In the genomic region with DNA sequence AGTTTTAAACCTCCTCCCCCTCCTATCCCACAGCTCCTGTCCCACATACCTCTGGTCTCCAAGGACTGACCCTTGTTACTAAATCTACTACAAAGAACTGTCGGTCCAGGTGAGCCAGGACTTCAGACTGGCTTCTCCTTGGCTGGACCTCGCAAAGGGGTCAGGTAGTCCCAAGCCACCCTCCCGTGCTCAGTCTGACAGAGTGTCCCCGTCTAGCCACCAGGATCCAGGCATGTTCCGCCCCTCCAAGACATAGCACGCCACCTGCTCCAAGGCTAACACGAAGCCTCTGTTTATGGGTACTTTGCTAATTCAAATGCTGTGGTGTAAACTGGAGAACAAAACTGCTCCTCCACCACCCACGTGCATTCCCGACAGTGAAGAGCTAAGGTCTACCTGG, we compare ENCODE assay signal across 22 mouse cellular contexts. TPM values are rescaled to one million over a fixed set of nuclear protein-coding genes. Genes with fewer than 3 reads are reported as not detected.
A peak's percentile ranks its signal among the peaks of the same experiment; 100 is the strongest.
DNase-seq lines count a peak whose midpoint lies in the region; ATAC-seq and TF ChIP-seq lines count a peak whose summit lies in the region.
"Had no signal": no experiment of that assay in that cellular context is flagged by ENCODE, and none has a peak within 500 bp of the region (broad histone marks: within the 10 kb centered on the region; RNA-seq: fewer than 3 reads in every experiment).

No protein-coding gene starts in this region.

- peaks cover 13% of the 10 kb centered on the region for H3K36me3 ChIP-seq in heart, embryonic 13.5 days
- H3K36me3 ChIP-seq in heart, embryonic 11.5 days (ENCODE audit: control insufficient read depth, insufficient read depth, low read length): 0 out of 2 replicates have a peak, but pooled peaks cover 3% of the 10 kb centered on the region
- 0 out of 2 replicates have a peak, but pooled peaks cover 2% of the 10 kb centered on the region for H3K36me3 ChIP-seq in liver, postnatal 0 days (replicated peaks; ENCODE audit: insufficient read depth, low read length)
- H3K36me3 ChIP-seq in liver, embryonic 11.5 days (ENCODE audit: control insufficient read depth, insufficient read depth, low read length): peaks cover 2% of the 10 kb centered on the region; the same call in 1 of the 2 replicates
- no peaks in the 10 kb centered on the region for H3K36me3 ChIP-seq in stomach, embryonic 15.5 days
- no peaks in the 10 kb centered on the region for H3K36me3 ChIP-seq in midbrain, embryonic 16.5 days (ENCODE audit: control insufficient read depth, insufficient read depth, low read length)
- H3K36me3 ChIP-seq: forebrain, embryonic 15.5 days; G1E; hindbrain, embryonic 15.5 days had no signal

- H3K4me3 ChIP-seq in heart, embryonic 13.5 days: no peak overlapping the region
- H3K4me3 ChIP-seq in heart, embryonic 11.5 days (ENCODE audit: low read depth, low read length): no peak overlapping the region
- H3K4me3 ChIP-seq in liver, postnatal 0 days (ENCODE audit: low read depth, low read length): no peak overlapping the region
- no peak overlapping the region for H3K4me3 ChIP-seq in liver, embryonic 11.5 days (ENCODE audit: low read depth, low read length)
- H3K4me3 ChIP-seq in stomach, embryonic 15.5 days (replicated peaks): no peak overlapping the region
- H3K4me3 ChIP-seq in midbrain, embryonic 16.5 days (ENCODE audit: low read depth, low read length): no peak overlapping the region
- H3K4me3 ChIP-seq: embryonic facial prominence, embryonic 15.5 days; erythroblast, embryonic 14.5 days; forebrain, embryonic 10.5 days; forebrain, embryonic 15.5 days; heart, adult 2 months; hindbrain, embryonic 15.5 days had no signal

- peak overlapping the region; percentile 44; the same call in 1 of the 2 replicates for H3K9ac ChIP-seq in heart, embryonic 13.5 days
- no peak overlapping the region for H3K9ac ChIP-seq in heart, embryonic 11.5 days (ENCODE audit: low read depth, low read length)
- H3K9ac ChIP-seq in liver, postnatal 0 days (replicated peaks): 0 out of 2 replicates have a peak overlapping the region, but pooled peaks have one; percentile 21
- no peak overlapping the region for H3K9ac ChIP-seq in liver, embryonic 11.5 days (ENCODE audit: low read depth, low read length)
- H3K9ac ChIP-seq in stomach, embryonic 15.5 days: no peak overlapping the region
- no peak overlapping the region for H3K9ac ChIP-seq in midbrain, embryonic 16.5 days (ENCODE audit: low read depth, low read length)
- H3K9ac ChIP-seq: embryonic facial prominence, embryonic 15.5 days; forebrain, embryonic 15.5 days; hindbrain, embryonic 15.5 days had no signal

- no peaks in the 10 kb centered on the region for H3K9me3 ChIP-seq in heart, embryonic 13.5 days
- no peaks in the 10 kb centered on the region for H3K9me3 ChIP-seq in heart, embryonic 11.5 days (replicated peaks; ENCODE audit: control insufficient read depth, low read length)
- H3K9me3 ChIP-seq in liver, postnatal 0 days (ENCODE audit: low read length): no peaks in the 10 kb centered on the region
- no peaks in the 10 kb centered on the region for H3K9me3 ChIP-seq in liver, embryonic 11.5 days (ENCODE audit: control insufficient read depth, low read length)
- no peaks in the 10 kb centered on the region for H3K9me3 ChIP-seq in stomach, embryonic 15.5 days
- H3K9me3 ChIP-seq in midbrain, embryonic 16.5 days (replicated peaks; ENCODE audit: control insufficient read depth, low read length, poor library complexity, severe bottlenecking): no peaks in the 10 kb centered on the region
- H3K9me3 ChIP-seq: embryonic facial prominence, embryonic 15.5 days; forebrain, embryonic 10.5 days; forebrain, embryonic 15.5 days; G1E; hindbrain, embryonic 15.5 days had no signal

- no peak for TF ChIP-seq EP300 in liver, postnatal 0 days (IDR thresholded peaks at IDR 0.05; ENCODE audit: low read depth)

- WGBS in heart, embryonic 13.5 days: 64% methylated on average over 9 of the region's 9 CpGs
- 75% methylated on average over 9 of the region's 9 CpGs for WGBS in heart, embryonic 11.5 days (ENCODE audit: insufficient replicate concordance)
- 67% methylated on average over 9 of the region's 9 CpGs for WGBS in liver, postnatal 0 days (ENCODE audit: insufficient replicate concordance)
- WGBS in liver, embryonic 11.5 days: 80% methylated on average over 9 of the region's 9 CpGs
- 79% methylated on average over 9 of the region's 9 CpGs for WGBS in stomach, embryonic 15.5 days
- 89% methylated on average over 9 of the region's 9 CpGs for WGBS in midbrain, embryonic 16.5 days

- no peak for DNase-seq in liver, postnatal 0 days
- DNase-seq in liver, embryonic 11.5 days (ENCODE audit: low spot score): no peak
- DNase-seq: adrenal gland, postnatal 10 days; cerebellum, adult 11 months; cerebellum, adult 8-10 months; cerebellum, postnatal 14 days; embryo, embryonic 11 days; gastrocnemius, postnatal 36 days; heart, adult 2 months; heart, postnatal 10 days; kidney, adult 11 months had no signal

- peak overlapping the region; percentile 43; the same call in 1 of the 2 replicates for H3K27ac ChIP-seq in heart, embryonic 13.5 days (replicated peaks)
- no peak overlapping the region for H3K27ac ChIP-seq in heart, embryonic 11.5 days (ENCODE audit: low read depth, low read length)
- H3K27ac ChIP-seq in liver, postnatal 0 days (ENCODE audit: low read depth): peak overlapping the region; percentile 66
- H3K27ac ChIP-seq in liver, embryonic 11.5 days (ENCODE audit: low read depth, low read length): no peak overlapping the region
- H3K27ac ChIP-seq in stomach, embryonic 15.5 days: no peak overlapping the region
- no peak overlapping the region for H3K27ac ChIP-seq in midbrain, embryonic 16.5 days (ENCODE audit: low read length)
- H3K27ac ChIP-seq: embryonic facial prominence, embryonic 15.5 days; forebrain, embryonic 10.5 days; forebrain, embryonic 15.5 days; heart, adult 2 months; hindbrain, embryonic 15.5 days had no signal

- H3K4me1 ChIP-seq in heart, embryonic 13.5 days: peaks cover 76% of the 10 kb centered on the region
- peaks cover 39% of the 10 kb centered on the region for H3K4me1 ChIP-seq in heart, embryonic 11.5 days (ENCODE audit: control insufficient read depth, insufficient read depth, low read length)
- peaks cover 25% of the 10 kb centered on the region for H3K4me1 ChIP-seq in liver, postnatal 0 days (ENCODE audit: insufficient read depth)
- peaks cover 4% of the 10 kb centered on the region; the same call in 1 of the 2 replicates for H3K4me1 ChIP-seq in liver, embryonic 11.5 days (replicated peaks; ENCODE audit: control insufficient read depth, insufficient read depth, low read length)
- peaks cover 36% of the 10 kb centered on the region for H3K4me1 ChIP-seq in stomach, embryonic 15.5 days
- H3K4me1 ChIP-seq in midbrain, embryonic 16.5 days (ENCODE audit: control insufficient read depth, insufficient read depth, low read length): peaks cover 10% of the 10 kb centered on the region; the same call in 1 of the 2 replicates

- no peaks in the 10 kb centered on the region for H3K27me3 ChIP-seq in heart, embryonic 13.5 days (replicated peaks)
- no peaks in the 10 kb centered on the region for H3K27me3 ChIP-seq in heart, embryonic 11.5 days (ENCODE audit: control insufficient read depth, insufficient read depth, low read length)
- no peaks in the 10 kb centered on the region for H3K27me3 ChIP-seq in liver, postnatal 0 days (ENCODE audit: insufficient read depth, low read length)
- H3K27me3 ChIP-seq in liver, embryonic 11.5 days (replicated peaks; ENCODE audit: control insufficient read depth, insufficient read depth, low read length): peaks cover 7% of the 10 kb centered on the region
- H3K27me3 ChIP-seq in stomach, embryonic 15.5 days (replicated peaks): no peaks in the 10 kb centered on the region
- no peaks in the 10 kb centered on the region for H3K27me3 ChIP-seq in midbrain, embryonic 16.5 days (ENCODE audit: control insufficient read depth, insufficient read depth, low read depth, low read length)
- H3K27me3 ChIP-seq: embryonic facial prominence, embryonic 15.5 days; forebrain, embryonic 15.5 days; hindbrain, embryonic 15.5 days had no signal

- no peak for TF ChIP-seq CTCF in liver, postnatal 0 days (IDR thresholded peaks at IDR 0.05; ENCODE audit: low read depth)

- peak overlapping the region; percentile 14; the same call in 1 of the 2 replicates for H3K4me2 ChIP-seq in heart, embryonic 13.5 days
- H3K4me2 ChIP-seq in heart, embryonic 11.5 days: no peak overlapping the region
- H3K4me2 ChIP-seq in liver, postnatal 0 days (ENCODE audit: low read depth, low read length): peak overlapping the region; percentile 54; the same call in 1 of the 2 replicates
- no peak overlapping the region for H3K4me2 ChIP-seq in liver, embryonic 11.5 days
- H3K4me2 ChIP-seq in stomach, embryonic 15.5 days: peak overlapping the region; percentile 8; the same call in 1 of the 2 replicates
- no peak overlapping the region for H3K4me2 ChIP-seq in midbrain, embryonic 16.5 days (ENCODE audit: low read length)
- H3K4me2 ChIP-seq: embryonic facial prominence, embryonic 15.5 days; forebrain, embryonic 15.5 days; hindbrain, embryonic 15.5 days had no signal

- ATAC-seq in heart, embryonic 13.5 days (ENCODE audit: extremely low read depth, insufficient number of reproducible peaks, low FRiP score, low TSS enrichment): no peak
- no peak for ATAC-seq in heart, embryonic 11.5 days (replicated peaks; ENCODE audit: insufficient number of reproducible peaks, low FRiP score, low TSS enrichment)
- ATAC-seq in liver, postnatal 0 days: no peak
- ATAC-seq in liver, embryonic 11.5 days (replicated peaks; ENCODE audit: low FRiP score): no peak
- 0 out of 2 replicates have a peak, but pooled peaks have one; percentile 30 for ATAC-seq in megakaryocyte-erythroid progenitor cell, adult 5-6 weeks (replicated peaks; ENCODE audit: low FRiP score, low TSS enrichment, poor library complexity, severe bottlenecking)
- ATAC-seq in stomach, embryonic 15.5 days (ENCODE audit: insufficient read depth, low FRiP score, low read depth): no peak
- ATAC-seq in midbrain, embryonic 16.5 days: no peak
- ATAC-seq: forebrain, embryonic 15.5 days had no signal

RNA-seq across cellular contexts. Expression of gene Fndc3b, which starts 6.5 kb away (rescaled TPM):
- polyA plus RNA-seq in heart, embryonic 13.5 days (2015; fragmentation: Nextera tagmentation; extraction: Ambion mirVana): 22.3 and 24.0 TPM in 2 replicates
- 27.5 and 28.6 TPM in 2 replicates for polyA plus RNA-seq in heart, embryonic 11.5 days (2014; fragmentation: Nextera tagmentation; extraction: Ambion mirVana)
- polyA plus RNA-seq in liver, postnatal 0 days (2015; fragmentation: Nextera tagmentation; extraction: Ambion mirVana): 12.0 and 14.9 TPM in 2 replicates
- polyA plus RNA-seq in liver, embryonic 11.5 days (2014; fragmentation: Nextera tagmentation; extraction: Ambion mirVana): 12.1 and 12.3 TPM in 2 replicates
- total RNA-seq in megakaryocyte-erythroid progenitor cell, adult 5-6 weeks (2014; fragmentation: Nextera tagmentation): 0.96 and 2.8 TPM in 2 replicates
- 0.28 and 1.3 TPM in 2 replicates for total RNA-seq in megakaryocyte-erythroid progenitor cell, adult 5-6 weeks (2017)
- polyA plus RNA-seq in stomach, embryonic 15.5 days (2015; fragmentation: Nextera tagmentation; extraction: Ambion mirVana): 24.5 and 27.1 TPM in 2 replicates
- polyA plus RNA-seq in midbrain, embryonic 16.5 days (2015; fragmentation: Nextera tagmentation; extraction: Ambion mirVana): 8.2 and 8.8 TPM in 2 replicates
- polyA plus RNA-seq: G1E had no signal

Comparison
In these comparisons a context has a peak if more than half of its experiments do, and no peak if none do; other contexts are left out.
1. H3K27ac ChIP-seq: peak in heart, embryonic 13.5 days (single experiment) and liver, postnatal 0 days (single experiment); none in heart, embryonic 11.5 days (single experiment), liver, embryonic 11.5 days (single experiment), stomach, embryonic 15.5 days (single experiment) and midbrain, embryonic 16.5 days (single experiment).
2. H3K4me2 ChIP-seq: peak in heart, embryonic 13.5 days (single experiment), liver, postnatal 0 days (single experiment) and stomach, embryonic 15.5 days (single experiment); none in heart, embryonic 11.5 days (single experiment), liver, embryonic 11.5 days (single experiment) and midbrain, embryonic 16.5 days (single experiment).
3. H3K9ac ChIP-seq: peak in heart, embryonic 13.5 days (single experiment) and liver, postnatal 0 days (single experiment); none in heart, embryonic 11.5 days (single experiment), liver, embryonic 11.5 days (single experiment), stomach, embryonic 15.5 days (single experiment) and midbrain, embryonic 16.5 days (single experiment).